Mouse (Mus musculus) embryonic facial prominence, embryonic 15.5 days (tissue): ENCODE measurements around the gene Gjb1. TPM values are rescaled to one million over a fixed set of nuclear protein-coding genes. Genes with fewer than 3 reads are reported as not detected.

Experiments
- ATAC-seq: fragments of 200-750 bp; cut with Nextera tagmentation; 2 replicates; pipeline ENCODE4 v1.8.0; 2017; ENCODE audit warnings: low read depth, moderate TSS enrichment; ENCODE audit not compliant: insufficient number of reproducible peaks, low FRiP score, low TSS enrichment
- H3K27ac ChIP-seq: fragments of 300-500 bp; sonication (generic); replicated peaks from 2 replicates; pipeline ENCODE4 v1.5.1; 2015; ENCODE audit warnings: mild to moderate bottlenecking, inconsistent platforms
- H3K27me3 ChIP-seq: fragments of 300-500 bp; sonication (generic); 2 replicates; pipeline ENCODE4 v1.6.1; 2015; ENCODE audit warnings: inconsistent platforms
- H3K36me3 ChIP-seq: fragments of 300-500 bp; sonication (generic); 2 replicates; pipeline ENCODE4 v1.6.1; 2015; ENCODE audit warnings: mild to moderate bottlenecking, inconsistent platforms
- H3K4me1 ChIP-seq: fragments of 300-500 bp; sonication (generic); 2 replicates; pipeline ENCODE4 v1.6.1; 2015; ENCODE audit warnings: inconsistent platforms
- H3K4me2 ChIP-seq: fragments of 300-500 bp; sonication (generic); replicated peaks from 2 replicates; pipeline ENCODE4 v1.6.1; 2015; ENCODE audit warnings: mild to moderate bottlenecking, inconsistent platforms
- H3K4me3 ChIP-seq: fragments of 300-500 bp; sonication (generic); replicated peaks from 2 replicates; pipeline ENCODE4 v1.5.1; 2015; ENCODE audit warnings: mild to moderate bottlenecking, inconsistent platforms
- H3K9ac ChIP-seq: fragments of 300-500 bp; sonication (generic); 2 replicates; pipeline ENCODE4 v1.6.1; 2015; ENCODE audit warnings: inconsistent platforms
- H3K9me3 ChIP-seq: fragments of 300-500 bp; sonication (generic); replicated peaks from 2 replicates; pipeline ENCODE4 v1.6.1; 2016; ENCODE audit warnings: inconsistent platforms
- WGBS: fragments of 180-500 bp; shearing (Covaris S2); methylation state at CpG from one replicate; pipeline ENCODE4 v1.1.7; 2015; 5-methylcytosine and 5-hydroxymethylcytosine counted together
- polyA plus RNA-seq: library from polyadenylated mRNA; unstranded; fragments of >200 nt; fragmentation: Nextera tagmentation; extraction: Ambion mirVana; gene quantifications from 2 replicates; pipeline ENCODE4 v1.2.1, GENCODE M21; 2015

The Gjb1 gene
- polyA plus RNA-seq, 1 experiment from 2014 or later = 0.24 TPM

DNA sequence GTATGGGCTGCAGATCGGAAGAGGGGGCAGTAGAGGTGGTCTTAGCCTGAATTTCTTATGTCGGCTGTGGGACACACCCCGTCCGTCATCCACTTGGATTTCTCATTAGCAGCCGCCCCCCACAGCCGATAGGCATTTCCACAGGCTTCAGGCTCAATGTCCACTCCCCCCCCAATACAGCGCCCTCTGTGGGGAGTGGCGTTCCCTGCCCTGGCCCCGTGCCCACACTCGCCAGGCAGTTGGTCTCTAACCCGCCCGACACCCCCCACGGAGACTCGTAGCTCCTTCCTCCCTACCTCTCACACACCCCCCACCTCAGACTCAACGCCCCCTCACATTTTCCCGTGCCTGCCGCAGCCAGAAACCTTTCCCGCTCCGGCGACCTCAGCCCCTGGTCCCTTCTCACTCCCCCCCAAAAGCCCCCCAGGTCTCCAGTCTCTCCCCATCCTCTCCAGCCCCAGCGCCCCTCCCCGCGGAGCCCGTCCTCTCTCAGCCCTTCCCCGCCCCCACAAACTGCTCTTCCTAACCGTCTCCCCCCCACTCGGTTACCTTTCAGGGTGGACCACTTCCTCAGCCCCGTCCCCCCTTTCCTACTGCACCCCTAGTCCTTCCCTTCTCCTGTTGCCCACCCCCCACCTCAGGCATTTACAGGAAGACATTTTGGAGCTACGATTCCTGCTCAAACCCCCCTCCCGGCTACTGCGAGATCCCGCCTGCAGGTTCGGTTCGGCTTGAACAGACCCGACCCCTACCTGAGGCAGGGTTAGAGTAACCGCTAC, 43.0 kb downstream of the Gjb1 start:
- H3K36me3 ChIP-seq = no peaks in the 10 kb centered on the region
- peak overlapping the region; percentile 60 for H3K4me3 ChIP-seq
- H3K4me1 ChIP-seq = peaks cover 11% of the 10 kb centered on the region
- no peaks in the 10 kb centered on the region for H3K27me3 ChIP-seq
- H3K9ac ChIP-seq = peak overlapping the region; percentile 43
- peak overlapping the region; percentile 58; the same call in 1 of the 2 replicates for H3K27ac ChIP-seq
- ATAC-seq = peak; percentile 2; the same call in 1 of the 2 replicates
- H3K4me2 ChIP-seq = peak overlapping the region; percentile 57
- 18% methylated on average over 33 of the region's 36 CpGs for WGBS
- H3K9me3 ChIP-seq = no peaks in the 10 kb centered on the region

DNA sequence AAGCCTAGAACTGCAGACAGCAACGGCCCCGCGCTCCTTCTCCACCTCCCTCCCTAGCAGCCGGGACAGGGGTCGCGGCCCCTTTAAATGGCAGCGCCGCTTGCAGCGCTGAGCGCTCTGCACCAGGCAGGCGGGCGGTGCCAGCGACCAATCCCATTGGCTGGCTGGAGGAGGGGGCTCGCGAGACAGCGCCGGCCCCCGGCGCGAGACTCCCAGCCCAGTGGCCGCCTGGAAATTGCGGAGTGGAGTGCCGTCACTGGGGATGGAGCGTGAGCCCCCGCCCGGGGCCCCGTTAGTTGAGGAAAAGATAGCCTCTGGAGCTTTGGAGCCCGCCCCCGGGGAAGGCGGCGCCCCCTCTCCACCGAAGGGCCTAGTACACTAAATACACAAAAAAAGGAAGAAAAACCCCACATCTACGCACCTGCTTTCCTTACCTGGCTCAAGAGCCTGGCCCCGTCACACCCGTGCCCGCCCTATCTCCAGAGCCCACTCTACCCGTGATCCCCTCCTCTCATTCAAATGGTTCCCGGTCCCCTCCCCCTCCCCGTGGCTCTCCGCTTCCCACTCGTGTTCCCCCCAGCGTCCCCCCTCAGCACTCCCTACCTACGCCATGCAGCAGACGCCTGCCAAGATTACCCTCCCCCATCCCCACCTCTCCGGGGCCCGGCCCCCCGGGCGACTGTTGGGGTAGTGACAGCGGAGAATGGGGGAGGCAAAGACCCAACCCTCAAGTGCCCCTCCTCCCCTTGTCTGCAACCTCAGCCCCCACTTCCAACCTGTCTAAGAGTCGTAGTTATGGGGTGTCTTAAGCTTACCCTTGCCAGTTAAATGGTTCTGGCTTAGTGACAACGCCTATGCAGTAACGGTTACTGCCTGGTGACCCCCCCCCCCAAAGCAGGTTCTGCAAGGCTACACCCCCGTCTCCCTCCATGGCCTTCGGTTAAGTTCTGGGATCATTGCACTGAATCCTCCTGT, 43.8 kb downstream of the Gjb1 start:
- Histone ChIP-seq H3K27me3 (no peaks in the 10 kb centered on the region), H3K9ac (peak overlapping the region; percentile 43), H3K36me3 (no peaks in the 10 kb centered on the region), H3K27ac (peak overlapping the region; percentile 74), H3K4me3 (peak overlapping the region; percentile 60), H3K9me3 (no peaks in the 10 kb centered on the region), H3K4me2 (peak overlapping the region; percentile 57), H3K4me1 (peaks cover 11% of the 10 kb centered on the region)
- peak; percentile 95 for ATAC-seq
- WGBS = 14% methylated on average over 51 of the region's 54 CpGs

DNA sequence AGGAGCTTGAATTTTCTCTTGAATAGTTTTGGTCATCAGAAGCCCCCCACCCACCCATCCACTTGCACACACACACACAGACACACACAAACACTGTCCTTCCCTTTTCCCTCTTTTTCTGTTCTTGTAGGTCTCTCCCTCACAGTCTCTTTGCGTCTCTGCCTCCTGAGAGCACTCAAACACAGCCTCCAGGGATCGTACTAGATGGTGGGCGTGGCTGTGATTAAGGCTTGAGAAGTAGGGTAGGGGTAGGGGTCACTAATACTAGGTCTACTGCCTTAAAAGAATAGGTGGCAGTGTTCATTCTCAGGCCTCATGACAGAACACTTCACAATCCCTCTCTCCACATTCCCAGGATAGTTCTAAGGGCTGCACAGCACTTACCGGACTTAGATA, 44.5 kb downstream of the Gjb1 start, which contains the start of gene Zmym3:
Gene Zmym3 (minus strand): TSS at position 150 of the 396 bp plus-strand sequence.
- Histone ChIP-seq H3K9ac (no peak within 1 kb of the TSS), H3K4me1 (peaks cover 11% of the 10 kb centered on the region), H3K9me3 (no peaks in the 10 kb centered on the region), H3K36me3 (no peaks in the 10 kb centered on the region), H3K27me3 (no peaks in the 10 kb centered on the region), H3K4me2 (peak within 1 kb of the TSS; percentile 57), H3K27ac (peak within 1 kb of the TSS; percentile 74), H3K4me3 (peak within 1 kb of the TSS; percentile 60)
- no peak for ATAC-seq
- 30% methylated on average over 4 of the region's 4 CpGs for WGBS

DNA sequence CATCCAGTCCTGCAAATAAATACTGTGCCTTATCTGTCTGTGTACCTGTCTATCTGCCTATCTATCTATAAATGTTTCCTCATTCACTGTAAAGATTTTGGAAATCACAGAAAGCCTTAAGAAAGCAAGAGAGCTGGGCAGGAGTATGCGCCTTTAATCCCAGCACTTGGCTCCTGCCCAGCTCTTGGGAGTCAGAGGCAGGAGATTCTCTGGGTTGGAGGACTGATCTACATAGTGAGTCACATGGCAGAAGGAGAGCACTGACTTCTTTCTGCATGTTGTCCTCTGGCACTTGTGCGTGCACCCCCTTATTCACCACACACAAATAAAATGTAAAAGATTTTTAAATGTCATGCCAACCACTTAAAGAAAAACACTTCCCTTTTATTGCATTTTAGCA, 47.3 kb downstream of the Gjb1 start:
- Histone ChIP-seq H3K27me3 (no peaks in the 10 kb centered on the region), H3K4me1 (peaks cover 4% of the 10 kb centered on the region), H3K27ac (no peak overlapping the region), H3K4me3 (no peak overlapping the region), H3K9ac (no peak overlapping the region), H3K36me3 (no peaks in the 10 kb centered on the region), H3K4me2 (no peak overlapping the region), H3K9me3 (no peaks in the 10 kb centered on the region)
- WGBS = 77% methylated on average over 2 of the region's 2 CpGs
- no peak for ATAC-seq

DNA sequence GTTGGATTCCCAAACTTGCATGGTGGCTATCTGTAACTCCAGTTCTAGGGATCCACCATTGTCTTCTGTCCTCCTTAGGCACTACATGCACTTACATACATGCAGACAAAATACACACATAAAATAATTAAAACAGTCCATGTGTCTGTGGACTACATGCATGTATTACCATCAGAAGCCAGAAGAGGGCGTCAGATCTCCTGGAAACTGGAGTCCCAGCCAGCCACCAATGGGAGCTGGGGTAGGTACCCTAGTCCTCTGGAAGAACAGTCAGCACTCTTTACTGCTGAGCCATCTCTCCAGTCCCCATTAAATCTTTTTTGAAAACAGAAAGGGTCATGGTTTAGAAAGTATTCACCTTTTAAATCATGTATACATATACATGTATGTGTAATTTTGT, 51.6 kb downstream of the Gjb1 start:
- ATAC-seq = no peak
- 4% methylated on average over 1 of the region's 1 CpGs for WGBS
- no peak overlapping the region for H3K9ac ChIP-seq
- H3K27ac ChIP-seq = no peak overlapping the region
- no peaks in the 10 kb centered on the region for H3K9me3 ChIP-seq
- H3K27me3 ChIP-seq = no peaks in the 10 kb centered on the region
- H3K4me1 ChIP-seq = no peaks in the 10 kb centered on the region
- 0 out of 2 replicates have a peak, but pooled peaks cover 6% of the 10 kb centered on the region for H3K36me3 ChIP-seq
- H3K4me3 ChIP-seq = no peak overlapping the region
- no peak overlapping the region for H3K4me2 ChIP-seq

DNA sequence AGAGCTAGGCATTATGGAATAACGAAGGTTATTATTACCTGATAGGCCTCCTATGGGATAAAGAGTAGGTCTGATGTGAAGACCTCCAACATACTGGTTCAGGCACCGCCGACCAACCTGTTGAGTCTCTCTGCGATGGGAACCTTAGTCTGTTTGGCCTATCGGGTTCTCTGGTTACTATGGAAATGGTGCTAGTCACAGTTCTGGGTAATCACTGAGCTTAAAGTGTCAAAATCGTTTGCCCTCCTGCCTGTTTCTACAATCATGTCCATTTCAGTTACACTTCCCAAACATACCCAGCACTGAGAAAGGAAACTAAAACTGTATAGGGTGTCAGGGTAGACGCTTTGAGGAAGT, 52.6 kb downstream of the Gjb1 start:
- peak overlapping the region; percentile 59 for H3K4me3 ChIP-seq
- no peaks in the 10 kb centered on the region for H3K9me3 ChIP-seq
- H3K9ac ChIP-seq = peak overlapping the region; percentile 18; the same call in 1 of the 2 replicates
- WGBS = 36% methylated on average over 7 of the region's 7 CpGs
- H3K4me1 ChIP-seq = no peaks in the 10 kb centered on the region
- H3K27me3 ChIP-seq = no peaks in the 10 kb centered on the region
- peak overlapping the region; percentile 91 for H3K27ac ChIP-seq
- H3K4me2 ChIP-seq = peak overlapping the region; percentile 44
- ATAC-seq = no peak
- 0 out of 2 replicates have a peak, but pooled peaks cover 6% of the 10 kb centered on the region for H3K36me3 ChIP-seq

DNA sequence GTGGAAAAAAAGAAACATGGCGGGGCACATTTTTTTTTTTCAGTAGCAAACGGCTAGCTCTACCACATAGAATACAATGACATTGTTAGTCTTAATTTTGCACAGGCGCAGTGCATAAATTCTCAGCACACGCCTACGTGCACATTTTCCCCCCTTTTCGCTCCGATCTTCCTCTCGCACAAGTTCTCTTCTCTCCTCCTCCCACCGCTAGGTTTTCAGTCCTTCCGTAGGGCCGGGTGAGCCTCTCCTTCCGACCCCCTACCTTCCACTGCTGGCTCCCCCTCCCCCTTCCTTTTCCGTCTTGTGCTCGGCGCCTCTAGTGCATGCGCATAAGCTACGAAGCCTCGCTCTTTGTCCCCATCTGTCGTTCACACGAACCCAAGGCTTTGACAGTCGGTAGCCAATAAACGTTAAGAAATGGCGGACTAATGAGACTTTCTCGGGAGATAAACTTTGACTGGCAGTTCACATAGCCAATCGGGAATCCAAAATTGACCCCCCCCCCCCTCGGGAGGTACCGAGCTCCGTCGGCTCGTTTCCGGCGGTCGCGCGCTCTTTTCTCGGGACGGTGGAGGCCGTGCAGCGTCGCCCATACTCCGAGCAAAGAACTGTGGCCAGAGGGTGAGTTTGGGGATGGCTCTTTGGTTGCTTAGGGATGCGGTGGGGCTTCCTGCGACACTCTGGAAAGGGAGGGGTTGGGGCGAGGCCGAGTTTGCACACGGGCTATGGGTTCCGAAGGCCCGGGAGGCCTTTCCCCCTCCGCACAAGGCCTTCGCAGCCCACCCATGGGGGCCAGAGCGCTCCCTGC, 53.2 kb downstream of the Gjb1 start, which contains the start of gene Nono:
Gene Nono (plus strand): TSS at position 177 of the 808 bp plus-strand sequence.
- H3K4me3 ChIP-seq = peak within 1 kb of the TSS; percentile 59
- 0 out of 2 replicates have a peak, but pooled peaks cover 6% of the 10 kb centered on the region for H3K36me3 ChIP-seq
- H3K9ac ChIP-seq = peak within 1 kb of the TSS; percentile 51
- WGBS = 22% methylated on average over 50 of the region's 51 CpGs
- peak; percentile 98 for ATAC-seq
- H3K27me3 ChIP-seq = no peaks in the 10 kb centered on the region
- no peaks in the 10 kb centered on the region for H3K4me1 ChIP-seq
- H3K4me2 ChIP-seq = peak within 1 kb of the TSS; percentile 44
- peak within 1 kb of the TSS; percentile 91 for H3K27ac ChIP-seq
- H3K9me3 ChIP-seq = no peaks in the 10 kb centered on the region

DNA sequence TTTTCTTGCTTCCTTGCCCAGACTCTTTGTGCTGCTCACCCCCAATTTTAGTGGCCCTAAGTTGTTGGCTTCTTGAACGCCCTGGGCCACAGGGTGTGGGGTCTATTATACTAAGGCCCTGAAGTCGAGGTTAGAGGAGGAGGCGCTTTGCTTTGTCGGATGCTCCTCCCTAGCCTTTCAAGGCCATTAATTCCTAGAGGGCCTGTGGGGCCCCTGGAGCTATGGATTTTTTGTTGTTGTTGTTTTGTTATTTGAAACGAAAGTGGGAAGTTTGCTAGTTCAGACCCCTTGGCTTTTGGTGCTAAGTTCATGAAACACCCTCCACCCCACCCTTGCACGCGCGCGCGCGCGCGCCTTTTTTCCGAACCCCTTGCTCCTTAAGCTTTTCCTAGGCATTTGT, 53.8 kb downstream of the Gjb1 start:
- WGBS = 25% methylated on average over 14 of the region's 14 CpGs
- H3K27me3 ChIP-seq = no peaks in the 10 kb centered on the region
- ATAC-seq = peak; percentile 45; the same call in 1 of the 2 replicates

More for the DNA sequence above, 53.8 kb downstream of the Gjb1 start:
- Histone ChIP-seq H3K4me2 (peak overlapping the region; percentile 44), H3K36me3 (0 out of 2 replicates have a peak, but pooled peaks cover 6% of the 10 kb centered on the region), H3K9me3 (no peaks in the 10 kb centered on the region), H3K27ac (peak overlapping the region; percentile 91), H3K4me1 (no peaks in the 10 kb centered on the region), H3K4me3 (peak overlapping the region; percentile 59), H3K9ac (peak overlapping the region; percentile 51)
